Mouse (Mus musculus) bone marrow, adult 2 months (tissue): ENCODE data around the gene Mapk13.

Source experiments
- CTCF ChIP-seq: fragments of 200-500 bp; IDR thresholded peaks from 2 replicates; pipeline ENCODE4 v1.5.1; 2011; ENCODE audit warnings: low read length, control low read depth; ENCODE audit not compliant: control insufficient read depth, insufficient read depth
- POLR2A ChIP-seq: fragments of 200-500 bp; IDR thresholded peaks from 2 replicates; pipeline ENCODE4 v1.6.1; 2011; ENCODE audit warnings: low read depth, mild to moderate bottlenecking, control low read depth, low read length, borderline replicate concordance; ENCODE audit not compliant: control insufficient read depth

- TF ChIP-seq CTCF, result no peak
- no peak for TF ChIP-seq POLR2A
Observed at GRCm38 (mm10) chr17:28812345-28812744, 43.2 kb downstream of the Mapk13 start.
